Mouse (Mus musculus): ENCODE measurements around the gene Stat1. TPM values are rescaled to one million over a fixed set of nuclear protein-coding genes. Genes with fewer than 3 reads are reported as not detected.

The Stat1 gene
- polyA plus RNA-seq, 1 experiment, result 48.7 TPM

DNA sequence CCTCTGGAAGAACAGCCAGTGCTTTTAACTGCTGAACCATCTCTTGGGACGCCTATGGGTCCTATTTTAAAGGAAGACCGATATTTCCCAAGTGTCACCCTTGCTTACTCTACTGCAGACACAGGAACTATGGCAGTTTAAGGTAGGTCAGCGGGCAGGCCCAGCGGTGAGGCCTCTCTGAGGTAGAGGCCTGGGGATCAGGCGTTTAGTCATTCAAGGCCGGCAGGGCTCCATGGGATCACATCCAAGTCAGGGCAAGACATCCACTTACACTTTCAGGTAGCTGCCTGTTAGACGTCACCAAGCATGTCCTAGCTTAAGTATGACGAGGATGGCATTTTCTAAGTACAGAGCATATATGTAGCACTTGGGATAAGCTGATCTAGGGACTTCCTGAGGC, 41.9 kb downstream of the Stat1 start:
- DNase-seq (ENCODE audit: low spot score), result no peak

DNA sequence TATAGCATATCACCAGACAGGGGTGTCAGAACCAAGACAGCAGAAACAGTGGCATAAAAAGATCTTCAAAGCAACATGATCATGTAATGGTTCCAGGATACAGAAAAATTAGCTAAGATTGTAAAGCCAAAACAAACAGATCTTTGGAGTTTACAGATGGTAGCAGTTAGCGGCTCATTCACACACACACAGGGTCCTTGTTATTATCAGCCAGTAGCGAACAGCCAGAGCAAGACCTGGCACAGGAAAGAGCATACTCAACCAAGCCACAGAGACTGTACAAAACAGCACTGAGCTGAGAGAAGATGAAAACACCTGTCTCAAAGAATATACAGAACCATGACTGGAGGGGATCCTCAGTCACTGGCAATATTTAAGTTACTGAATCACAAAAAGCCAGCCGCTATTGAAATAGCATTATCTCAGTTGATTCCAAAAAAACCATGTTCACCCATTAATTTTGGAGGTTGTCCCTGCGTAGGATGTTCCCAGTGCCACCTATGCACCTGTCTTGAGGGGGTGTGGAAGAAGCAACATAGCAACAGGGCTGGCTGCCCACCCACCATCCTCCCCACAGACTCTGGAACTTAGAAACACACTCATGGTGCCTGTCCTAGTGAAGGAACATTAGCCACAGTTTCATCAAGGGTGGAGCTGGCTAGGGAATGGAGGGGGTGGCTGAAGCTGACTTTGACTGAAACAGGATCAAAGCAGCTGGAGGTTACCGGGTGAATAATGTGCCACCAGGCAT, 44.6 kb downstream of the Stat1 start:
- DNase-seq (ENCODE audit: low spot score), result no peak

DNA sequence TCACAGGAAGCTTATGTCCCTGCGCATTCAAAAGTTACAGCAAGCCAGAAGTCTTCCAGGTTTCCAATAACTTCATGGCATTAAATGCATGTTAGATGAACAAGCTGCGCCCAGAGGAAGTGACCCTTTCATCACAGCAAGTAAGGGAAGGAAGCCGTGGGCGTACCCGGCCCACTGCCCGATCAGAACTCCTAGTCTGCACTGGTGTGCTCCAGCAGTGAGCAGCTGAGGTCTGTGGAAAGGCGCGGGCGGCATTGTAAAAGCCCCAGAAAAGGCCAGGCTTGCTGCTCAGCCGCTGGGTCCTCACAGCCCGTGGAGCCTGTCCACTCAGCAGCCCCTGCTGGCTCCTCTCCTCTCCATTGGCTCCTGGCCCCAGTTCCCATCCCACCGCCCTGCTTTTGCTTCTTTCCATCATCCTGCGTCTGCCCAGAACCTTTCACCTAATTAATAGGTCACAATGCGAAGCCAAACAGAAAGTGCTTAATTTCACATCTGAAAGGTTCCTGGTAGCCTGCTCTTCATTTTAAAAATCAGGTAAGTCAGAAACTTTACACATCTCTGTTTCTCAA, 47.5 kb downstream of the Stat1 start:
- no peak for DNase-seq (ENCODE audit: low spot score)

DNA sequence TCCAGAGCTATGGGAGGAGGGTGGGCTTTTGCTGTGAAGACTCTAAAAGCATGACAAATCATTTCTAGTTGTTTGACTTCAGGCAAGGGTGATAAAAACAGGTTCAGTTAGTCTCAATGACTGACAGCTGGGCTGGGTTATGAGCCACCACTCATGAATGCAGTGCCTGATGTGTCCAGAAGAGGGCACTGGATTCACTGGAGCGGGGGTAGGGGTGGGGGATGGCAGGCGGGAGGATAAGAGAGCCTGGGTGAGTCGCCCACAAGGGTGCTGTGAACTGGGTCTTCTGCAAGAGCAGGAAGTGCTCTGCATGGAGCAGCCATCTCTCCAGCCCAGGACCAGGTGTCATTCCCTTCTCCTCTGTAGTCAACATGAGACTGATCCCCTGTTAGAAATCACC, 50.8 kb downstream of the Stat1 start:
- no peak for DNase-seq (ENCODE audit: low spot score)

DNA sequence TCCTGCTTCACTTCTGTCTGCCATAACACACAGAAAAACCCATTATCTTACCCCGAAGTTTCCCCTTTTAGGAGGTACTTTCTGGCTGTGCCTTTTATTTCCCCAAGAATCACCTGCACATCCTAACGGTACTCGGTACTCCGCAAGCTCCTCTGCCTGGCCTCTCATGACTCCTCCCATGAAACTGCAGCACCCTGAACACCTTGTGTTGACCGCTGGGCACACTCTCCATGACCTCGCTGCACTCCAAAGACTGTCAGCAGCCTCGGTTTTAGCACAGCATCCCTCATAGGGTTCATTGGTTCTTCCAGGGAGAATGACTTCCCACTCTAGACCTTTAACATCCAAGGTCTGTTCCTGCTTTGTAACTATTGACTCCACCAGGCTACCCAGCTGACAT, 51.5 kb downstream of the Stat1 start:
- no peak for DNase-seq (ENCODE audit: low spot score)

- no peak for DNase-seq (ENCODE audit: low spot score)
Measured at GRCm38 (mm10) chr1:52171271-52171670, 52.0 kb downstream of the Stat1 start.

DNA sequence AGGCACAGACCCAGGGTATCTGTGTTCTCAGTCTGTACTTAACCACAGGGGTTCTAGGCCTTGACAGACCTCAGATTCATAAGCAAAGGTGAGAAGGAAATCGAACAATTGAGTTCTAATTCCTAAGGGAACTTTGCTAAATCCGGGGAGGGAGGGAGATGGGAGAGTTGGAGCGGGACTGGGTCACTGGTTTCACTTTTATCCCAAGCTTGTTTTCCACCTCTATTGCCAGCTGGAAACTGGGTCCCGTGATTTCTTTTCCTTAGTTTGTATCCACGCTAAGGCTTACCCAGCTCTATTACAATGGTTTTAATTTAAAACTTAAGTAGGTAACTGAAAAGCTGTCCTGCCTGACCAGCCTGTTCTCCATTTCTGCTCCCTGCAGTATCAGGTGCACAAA, 56.1 kb downstream of the Stat1 start:
- DNase-seq (ENCODE audit: low spot score), result no peak

GRCm38 (mm10) chr1:52175983-52176382, 56.7 kb downstream of the Stat1 start:
- DNase-seq (ENCODE audit: low spot score), result no peak

DNA sequence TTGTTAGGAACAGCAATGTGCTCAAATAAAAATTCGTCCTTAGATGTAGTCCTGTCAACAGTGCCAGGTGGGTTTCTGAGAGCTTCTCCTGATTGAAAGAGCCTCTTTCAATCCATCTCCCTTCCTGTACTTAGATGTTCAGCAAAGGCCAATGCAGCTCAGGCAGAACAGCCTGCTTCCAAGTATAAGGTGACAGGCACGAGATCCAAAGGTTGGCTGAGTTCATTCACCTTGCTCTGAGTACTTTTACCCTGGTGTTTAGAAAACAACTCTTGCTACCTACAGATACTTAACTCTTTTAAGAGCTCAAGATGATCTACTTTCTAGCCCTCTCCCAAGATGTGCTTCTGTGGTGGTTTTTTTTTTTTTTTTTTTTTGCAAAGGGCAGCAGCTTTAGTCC, 57.8 kb downstream of the Stat1 start:
- DNase-seq (ENCODE audit: low spot score), result no peak

- no peak for DNase-seq (ENCODE audit: low spot score)
Measured at GRCm38 (mm10) chr1:52179939-52180568, 60.8 kb downstream of the Stat1 start.

- no peak for DNase-seq (ENCODE audit: low spot score)
Measured at GRCm38 (mm10) chr1:52181994-52182393, 62.8 kb downstream of the Stat1 start.

- DNase-seq (ENCODE audit: low spot score), result no peak
Measured at GRCm38 (mm10) chr1:52182992-52183391, 63.8 kb downstream of the Stat1 start.

Other genes with a start within 250 kb of the Stat1 start
- 28.2 and 28.9 TPM in 2 replicates for gene Myo1b, start 203.4 kb upstream of the Stat1 start, polyA plus RNA-seq (2012; rRNA removed)
- gene Stat4, start 132.3 kb upstream of the Stat1 start, polyA plus RNA-seq (2012; rRNA removed), result 0.85 and 0.94 TPM in 2 replicates
- 86.2 and 114 TPM in 2 replicates for gene Gls, start 113.8 kb downstream of the Stat1 start, polyA plus RNA-seq (2012; rRNA removed)